Mouse (Mus musculus) thymus, adult 2 months (tissue): ENCODE data around the gene Rc3h2.

Experiments
- CTCF ChIP-seq: fragments of 200-500 bp; IDR thresholded peaks from 2 replicates; pipeline ENCODE4 v1.5.1; 2012; ENCODE audit warnings: mild to moderate bottlenecking, control low read depth, low read length, moderate library complexity, borderline replicate concordance; ENCODE audit not compliant: control insufficient read depth, poor library complexity, insufficient read depth; ENCODE audit errors: extremely low read depth
- POLR2A ChIP-seq: fragments of 200-500 bp; IDR thresholded peaks from 2 replicates; pipeline ENCODE4 v1.6.1; 2012; ENCODE audit warnings: mild to moderate bottlenecking, low read length, control low read depth, moderate library complexity; ENCODE audit not compliant: control insufficient read depth, poor library complexity, insufficient read depth; ENCODE audit errors: extremely low read depth

DNA sequence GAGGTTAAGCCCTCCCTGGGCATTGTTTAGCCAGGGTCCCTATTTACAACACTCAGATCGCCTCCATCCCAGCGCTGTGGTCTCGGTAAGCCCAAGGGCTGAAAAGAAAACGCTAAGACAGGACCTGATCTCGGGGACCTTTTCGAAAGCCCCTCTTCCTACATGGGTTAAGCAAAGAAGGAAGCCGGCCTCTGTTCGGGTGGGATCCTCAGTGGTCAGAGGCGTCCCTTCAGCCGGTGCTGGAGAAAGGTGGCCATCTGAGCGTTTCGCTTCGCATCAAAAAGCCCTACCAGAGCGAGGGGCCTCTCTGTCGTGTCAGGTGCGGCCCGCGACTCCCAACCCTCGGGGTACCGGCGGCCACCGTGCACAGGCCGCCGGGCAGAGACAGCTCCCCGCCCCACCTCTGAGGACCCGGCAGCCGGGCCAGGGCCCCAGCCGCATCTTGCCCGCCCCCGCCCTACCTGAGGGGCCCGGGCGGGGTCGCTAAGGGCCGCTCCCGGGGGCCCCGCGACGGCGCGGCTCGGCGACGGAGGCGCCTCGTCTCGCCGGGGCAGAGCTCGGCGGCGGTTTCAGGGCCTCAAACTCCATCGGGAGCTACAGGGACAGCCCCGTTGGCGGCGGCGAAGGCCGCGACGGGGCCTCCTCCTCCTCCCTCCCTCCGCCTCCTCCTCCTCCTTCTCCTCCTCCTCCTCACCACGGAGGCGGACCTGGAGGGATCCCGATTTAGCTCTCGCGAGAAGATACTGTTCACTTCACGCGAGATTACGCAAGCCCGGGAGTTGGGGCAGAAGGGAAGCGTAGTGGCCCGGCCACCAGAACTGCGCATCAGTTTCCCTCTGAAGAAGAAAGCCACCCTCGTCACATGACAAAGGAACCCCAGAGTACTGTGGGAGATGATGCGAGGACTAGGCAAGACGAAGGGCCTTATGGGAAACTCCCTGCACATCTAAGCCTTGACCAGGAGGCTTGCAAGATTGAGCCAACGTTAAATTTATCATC, at the start of gene Rc3h2:
- TF ChIP-seq CTCF = 0 out of 2 replicates have a peak, but pooled peaks have one; percentile 35
- peak; percentile 95; the same call in 1 of the 2 replicates for TF ChIP-seq POLR2A
